Mouse (Mus musculus) erythroblast, embryonic 14.5 days (primary cell): ENCODE measurements around the gene C1qtnf1.

ENCODE experiments used
- GATA1 ChIP-seq: IDR thresholded peaks from 2 replicates; pipeline ENCODE4 v1.6.1; 2012; ENCODE audit warnings: low read length, inconsistent platforms, mixed read lengths
- TAL1 ChIP-seq: IDR thresholded peaks from 3 replicates; pipeline ENCODE4 v1.6.1; 2012; ENCODE audit warnings: low read length, inconsistent platforms, mixed read lengths

GRCm38 (mm10) chr11:118438665-118439414, 10.8 kb downstream of the C1qtnf1 start:
- TF ChIP-seq GATA1 (no peak), TAL1 (no peak)
